In the genomic region with DNA sequence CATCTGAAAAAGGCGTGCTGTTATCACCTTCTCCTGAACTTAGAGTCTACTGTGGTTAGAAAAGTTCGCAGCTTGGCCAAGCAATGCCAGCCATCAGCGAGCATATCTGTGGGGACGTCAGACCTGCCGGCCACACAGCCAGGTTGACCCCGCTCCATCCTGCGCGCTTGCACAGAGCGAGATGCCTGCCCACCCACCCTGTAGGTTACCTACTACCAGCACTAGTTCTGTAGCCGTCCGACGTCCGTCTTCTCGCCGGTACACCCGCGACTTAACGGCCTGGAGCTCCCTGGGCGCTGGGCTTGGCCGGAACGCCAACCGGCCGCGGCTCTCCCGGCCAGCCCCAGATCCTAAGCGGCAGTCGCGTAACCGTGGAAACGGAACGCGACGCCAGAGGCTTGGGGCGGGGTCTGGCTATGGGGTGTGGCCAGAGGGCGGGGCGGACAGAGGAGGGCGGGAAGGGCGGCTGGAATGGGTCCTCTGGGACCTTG, we compare ENCODE assay signal across 8 mouse cellular contexts. TPM values are rescaled to one million over a fixed set of nuclear protein-coding genes. Genes with fewer than 3 reads are reported as not detected.
DNase-seq lines count a peak whose midpoint lies in the region; ATAC-seq and TF ChIP-seq lines count a peak whose summit lies in the region.

A gene (minus strand): TSS at position 356 of the 491 bp plus-strand sequence.

- peak; percentile 97 for ATAC-seq in forebrain, embryonic 13.5 days

- peak within 1 kb of the TSS; percentile 87 for H3K4me2 ChIP-seq in forebrain, embryonic 13.5 days

- H3K36me3 ChIP-seq in ES-E14 (ENCODE audit: control insufficient read depth, insufficient read depth, low read length, poor library complexity, severe bottlenecking): no peaks in the 10 kb centered on the region
- no peaks in the 10 kb centered on the region for H3K36me3 ChIP-seq in forebrain, embryonic 13.5 days (ENCODE audit: poor library complexity, severe bottlenecking)

- in situ Hi-C loops in ES-E14 (cut with MboI; ENCODE audit: low sequenced_read_pairs in 2 of 2, unreplicated experiment in 2 of 2): no loop called here

- no peaks in the 10 kb centered on the region for H3K9me3 ChIP-seq in ES-E14 (ENCODE audit: control insufficient read depth, insufficient read depth, low read depth, low read length)
- H3K9me3 ChIP-seq in forebrain, embryonic 13.5 days (replicated peaks): no peaks in the 10 kb centered on the region

- peaks cover 0 to 4% of the 10 kb centered on the region in 2 experiments; a peak in 2 of 4 replicates for H3K4me1 ChIP-seq in ES-E14 (ENCODE audit: control insufficient read depth in 2 of 2, insufficient read depth in 2 of 2, low read length in 2 of 2, poor library complexity in 1 of 2)
- H3K4me1 ChIP-seq in forebrain, embryonic 13.5 days: peaks cover 8% of the 10 kb centered on the region

- under 1% methylated on average over 38 of the region's 38 CpGs for WGBS in forebrain, embryonic 13.5 days

- intact Hi-C loops in heart, postnatal 36 days (cut with DNase I): no loop called here

- peak within 1 kb of the TSS; percentile 70; the same call in 1 of the 2 replicates for H3K9ac ChIP-seq in ES-E14 (ENCODE audit: insufficient read depth, low read depth, low read length, poor library complexity, severe bottlenecking)
- peak within 1 kb of the TSS; percentile 65 for H3K9ac ChIP-seq in forebrain, embryonic 13.5 days

- no peak within 1 kb of the TSS for H3K27ac ChIP-seq in ES-E14 (ENCODE audit: insufficient read depth, low read depth, low read length, poor library complexity, severe bottlenecking)
- H3K27ac ChIP-seq in forebrain, embryonic 13.5 days: no peak within 1 kb of the TSS

- peaks cover 8% of the 10 kb centered on the region for H3K27me3 ChIP-seq in forebrain, embryonic 13.5 days

- DNase-seq in ES-E14 (ENCODE audit: low read depth, low spot score): peak; percentile 77
- peak; percentile 44 for DNase-seq in c-Kit-positive CD71-positive TER-119-negative erythroid progenitor cells, embryonic 14.5 days (ENCODE audit: low read depth)
- peak; percentile 56 to 61 for DNase-seq in heart, postnatal 36 days
- DNase-seq in layer of hippocampus, adult 18-20 months (ENCODE audit: low spot score in 2 of 2): peak; percentile 3 to 23
- peak; percentile 79 for DNase-seq in lung, postnatal 10 days
- DNase-seq in retina, embryonic 14.5 days (ENCODE audit: low spot score): peak; percentile 85
- DNase-seq in urinary bladder, adult 2 months (ENCODE audit: low spot score): peak; percentile 38

- H3K4me3 ChIP-seq in ES-E14 (ENCODE audit: insufficient read depth in 1 of 2, low read depth in 1 of 2, low read length in 2 of 2, poor library complexity in 1 of 2, severe bottlenecking in 1 of 2): peak within 1 kb of the TSS; percentile 92 to 93
- peak within 1 kb of the TSS; percentile 53 for H3K4me3 ChIP-seq in forebrain, embryonic 13.5 days

TF ChIP-seq in ES-E14, 5 proteins besides CTCF, POLR2A, EP300 and RAD21:
- TF ChIP-seq HCFC1 (IDR thresholded peaks at IDR 0.05; ENCODE audit: borderline replicate concordance, insufficient read depth, low read length) (no peak), ZNF384 (IDR thresholded peaks at IDR 0.05; ENCODE audit: low read depth, low read length) (no peak), MAFK (IDR thresholded peaks at IDR 0.05; ENCODE audit: insufficient read depth, low read depth, low read length) (no peak), CHD2 (IDR thresholded peaks at IDR 0.05; ENCODE audit: low read depth, low read length) (no peak), ZC3H11A (IDR thresholded peaks at IDR 0.05; ENCODE audit: borderline replicate concordance, low read depth, low read length) (no peak)

RNA-seq across cellular contexts. Expression of the gene that starts here (rescaled TPM):
- 0.53 and 1.3 TPM in 2 replicates for total RNA-seq in ES-E14 (2012; rRNA removed)
- polyA plus RNA-seq in forebrain, embryonic 13.5 days (2015; fragmentation: Nextera tagmentation; extraction: Ambion mirVana): 1.4 and 1.6 TPM in 2 replicates
- total RNA-seq in heart, postnatal 36 days (2021): under 1 TPM in 1 of 2 experiments, not detected in 1; 0.19 TPM
- total RNA-seq in layer of hippocampus, adult 18-20 months (2021): 1 to 10 TPM; 1.3 to 1.4 TPM
- 0.62 and 1.2 TPM in 2 replicates for polyA plus RNA-seq in urinary bladder, adult 2 months (2012; rRNA removed)

Comparison
In these comparisons a context has a peak if more than half of its experiments do, and no peak if none do; other contexts are left out.
1. Peak in DNase-seq in heart, postnatal 36 days; RNA of the gene not detected or under 1 TPM.
2. DNase-seq: peak in every context shown above with its lines; median percentile 85 in retina, embryonic 14.5 days; 79 in lung, postnatal 10 days; 77 in ES-E14; 58 in heart, postnatal 36 days; 44 in c-Kit-positive CD71-positive TER-119-negative erythroid progenitor cells, embryonic 14.5 days; 38 in urinary bladder, adult 2 months; 13 in layer of hippocampus, adult 18-20 months.